Mouse (Mus musculus) gastrocnemius, adult 2 months (tissue): ENCODE data around the gene Dapk3. TPM values are rescaled to one million over a fixed set of nuclear protein-coding genes. Genes with fewer than 3 reads are reported as not detected.
"Not testable (repeated sequence)": the region's sequence is repeated elsewhere in the genome, so short reads cannot be mapped to it uniquely, and the experiment has no call there.

Experiments
- DNase-seq: peaks from one replicate; pipeline ENCODE4 v3.0.0; 2022
- H3K27ac ChIP-seq: fragments of 200-600 bp; 2 replicates; pipeline ENCODE4 v1.8.1; 2022; ENCODE audit warnings: mild to moderate bottlenecking
- H3K4me3 ChIP-seq: fragments of 200-600 bp; 2 replicates; pipeline ENCODE4 v1.8.1; 2022; ENCODE audit warnings: mild to moderate bottlenecking, moderate library complexity
- CTCF ChIP-seq: fragments of 200-600 bp; IDR thresholded peaks from 2 replicates; pipeline ENCODE4 v1.8.1; 2022; ENCODE audit warnings: antibody characterized with exemption, mild to moderate bottlenecking, moderate library complexity
- intact Hi-C: fragments of 180-260 bp; cut with DNase I; formaldehyde crosslinking; loops from one replicate; pipeline ENCODE4 v1.15.1; 2025
- total RNA-seq, 2 experiments: library from RNA; stranded (reverse); gene quantifications; 2 replicates each; pipeline ENCODE4 v1.2.3; 2021

Gene Dapk3
- total RNA-seq, 2 experiments from 2014 or later, result 22.1 to 24.9 TPM

DNA sequence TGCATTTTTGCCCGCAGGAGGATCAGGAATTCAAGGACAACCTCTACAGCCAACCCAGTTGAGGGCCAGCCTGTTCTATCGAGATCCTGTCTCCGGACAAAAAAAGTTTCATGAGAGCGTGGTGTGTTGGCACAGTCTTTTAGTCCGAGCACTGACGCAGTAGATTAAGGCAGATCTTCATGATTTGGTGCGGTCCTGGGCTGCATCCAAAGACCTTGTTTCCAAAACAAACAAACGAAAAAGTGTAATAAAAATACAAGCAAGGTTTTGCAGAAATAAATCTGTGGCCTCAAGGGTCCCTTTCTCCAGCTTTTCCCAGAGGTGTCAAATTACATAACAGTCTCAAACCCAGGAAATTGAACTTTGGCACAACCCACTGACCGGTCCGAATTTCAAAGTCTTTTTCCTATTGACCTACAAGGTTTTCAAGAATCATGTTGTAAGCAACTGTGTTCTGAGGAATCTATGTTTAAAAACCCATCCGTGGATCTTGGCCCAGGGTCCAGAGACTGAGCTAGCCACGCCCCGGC lies 6.8 kb upstream of the Dapk3 start:
- intact Hi-C loops, result loop anchor here (2.0 to 10.0 kb wide), 4 partner anchors 44 to 274 kb away; partner anchors contain the start of gene Timm13
- Histone ChIP-seq H3K27ac (peak overlapping the region; percentile 91), H3K4me3 (peak overlapping the region; percentile 91)
- TF ChIP-seq CTCF, result no peak
- DNase-seq, result peak; percentile 62

DNA sequence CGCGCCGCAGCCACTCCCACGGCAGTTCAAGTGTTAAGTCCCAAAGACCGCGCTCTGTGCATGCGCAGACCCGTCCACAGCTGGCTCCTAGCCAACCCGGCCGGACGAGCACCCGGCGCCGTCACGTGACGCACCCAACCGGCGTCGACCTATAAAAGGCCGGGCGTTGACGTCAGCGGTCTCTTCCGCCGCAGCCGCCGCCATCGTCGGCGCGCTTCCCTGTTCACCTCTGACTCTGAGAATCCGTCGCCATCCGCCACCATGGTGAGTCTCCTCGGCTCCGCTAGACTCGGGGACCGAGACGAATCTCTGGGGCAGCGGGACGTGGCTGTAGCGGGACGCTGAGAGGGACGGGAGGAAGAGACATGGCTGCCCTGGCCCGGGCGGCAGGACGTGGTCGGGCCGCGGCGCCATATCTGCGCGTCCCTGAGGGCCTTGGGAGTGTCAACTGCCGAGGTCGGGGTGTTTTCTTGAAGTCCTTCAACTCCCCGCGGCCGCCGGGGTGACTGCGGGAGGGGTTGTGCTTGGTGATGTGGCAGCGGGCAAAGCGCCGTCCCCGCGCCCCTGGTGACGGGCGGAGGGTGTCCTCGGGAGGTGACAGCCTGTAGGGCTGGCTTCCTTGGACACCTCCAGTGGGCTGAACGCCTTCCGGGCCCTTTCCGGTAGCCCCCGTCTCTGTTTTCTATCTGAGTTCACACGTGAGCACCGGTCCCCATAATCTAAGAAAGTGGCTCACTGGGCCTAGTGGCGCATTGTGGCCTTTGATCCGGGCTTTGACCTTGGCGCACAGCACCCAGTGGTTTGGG lies 6.1 kb upstream of the Dapk3 start, which contains the start of gene Eef2:
TSS of gene Eef2 (plus strand) at position 166 of the 806 bp plus-strand sequence.
- intact Hi-C loops, result loop anchor here (5.0 to 10.0 kb wide), 3 partner anchors 44 to 274 kb away; partner anchors contain the start of gene Timm13
- DNase-seq, result peak; percentile 100
- Histone ChIP-seq H3K27ac (peak within 1 kb of the TSS; percentile 91), H3K4me3 (peak within 1 kb of the TSS; percentile 91)
- no peak for TF ChIP-seq CTCF

DNA sequence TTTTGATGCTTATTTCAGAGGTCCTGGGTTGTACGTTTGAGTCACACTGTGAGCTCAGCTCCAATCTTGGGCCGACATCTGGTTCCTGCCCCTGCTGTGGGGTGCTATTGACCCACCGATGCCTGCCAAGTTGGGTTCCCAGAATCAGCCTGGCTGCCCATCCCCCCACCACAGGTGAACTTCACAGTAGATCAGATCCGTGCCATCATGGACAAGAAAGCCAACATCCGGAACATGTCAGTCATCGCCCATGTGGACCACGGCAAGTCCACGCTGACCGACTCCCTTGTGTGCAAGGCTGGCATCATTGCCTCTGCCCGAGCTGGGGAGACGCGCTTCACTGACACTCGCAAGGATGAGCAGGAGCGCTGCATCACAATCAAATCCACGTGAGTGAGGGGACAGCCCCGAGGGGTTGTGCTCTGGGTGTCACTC lies 5.3 kb upstream of the Dapk3 start:
- no peak for TF ChIP-seq CTCF
- Histone ChIP-seq H3K4me3 (peak overlapping the region; percentile 91), H3K27ac (peak overlapping the region; percentile 91)
- intact Hi-C loops, result loop anchor here (5.0 to 10.0 kb wide), 3 partner anchors 45 to 275 kb away; partner anchors contain the start of gene Timm13
- peak; percentile 66 for DNase-seq

DNA sequence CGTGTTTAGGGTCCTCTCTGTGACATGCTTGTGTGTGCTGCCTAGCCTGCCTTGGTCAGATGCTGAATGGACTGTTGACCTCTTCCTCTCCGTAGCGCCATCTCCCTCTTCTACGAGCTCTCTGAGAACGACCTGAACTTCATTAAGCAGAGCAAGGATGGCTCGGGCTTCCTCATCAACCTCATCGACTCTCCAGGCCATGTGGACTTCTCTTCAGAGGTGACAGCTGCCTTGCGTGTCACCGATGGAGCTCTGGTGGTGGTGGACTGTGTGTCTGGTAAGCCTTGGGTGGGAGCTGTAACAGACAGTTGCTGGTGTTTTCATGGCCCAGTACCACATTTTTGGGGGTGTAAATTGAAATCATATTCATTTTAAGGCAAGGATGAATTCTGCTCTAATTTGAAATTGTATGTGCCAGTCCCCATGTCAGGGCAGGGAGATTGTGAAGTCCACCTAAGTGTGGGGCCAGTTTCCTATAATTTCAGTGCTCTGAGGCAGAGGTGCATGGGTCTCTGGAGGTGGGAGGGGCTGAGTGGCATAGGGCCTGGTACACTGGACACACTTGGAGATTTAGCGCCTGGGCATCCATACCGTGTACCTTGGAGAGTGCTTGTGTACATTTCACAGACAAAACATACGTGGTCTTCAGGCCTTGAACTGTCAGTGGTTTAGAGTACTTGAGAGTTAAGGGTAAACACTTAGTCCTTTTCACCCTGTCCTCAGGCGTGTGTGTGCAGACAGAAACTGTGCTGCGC lies 4.7 kb upstream of the Dapk3 start:
- peak; percentile 51 for DNase-seq
- H3K27ac ChIP-seq, result peak overlapping the region; percentile 91
- intact Hi-C loops, result loop anchor here (5.0 to 10.0 kb wide), 3 partner anchors 46 to 276 kb away; partner anchors contain the start of gene Timm13

DNA sequence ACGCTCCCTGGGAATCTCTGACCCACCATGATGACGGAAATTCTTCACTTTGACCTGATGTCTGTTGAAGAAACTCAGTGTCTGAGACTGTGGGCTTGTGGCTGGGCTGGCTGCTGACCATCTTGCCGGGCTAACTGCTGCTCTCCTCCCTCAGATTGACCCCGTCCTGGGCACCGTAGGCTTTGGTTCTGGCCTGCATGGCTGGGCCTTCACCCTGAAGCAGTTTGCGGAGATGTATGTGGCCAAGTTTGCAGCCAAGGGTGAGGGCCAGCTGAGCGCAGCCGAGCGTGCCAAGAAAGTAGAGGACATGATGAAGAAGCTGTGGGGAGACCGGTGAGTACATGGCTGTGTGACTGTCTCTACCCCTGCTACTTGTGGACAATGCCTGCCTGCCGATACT lies 3.9 kb upstream of the Dapk3 start:
- DNase-seq, result no peak
- Histone ChIP-seq H3K4me3 (peak overlapping the region; percentile 91), H3K27ac (no peak overlapping the region)
- TF ChIP-seq CTCF, result no peak
- intact Hi-C loops, result loop anchor here (5.0 to 10.0 kb wide), 3 partner anchors 47 to 277 kb away; partner anchors contain the start of gene Timm13

More for the DNA sequence above, 4.7 kb upstream of the Dapk3 start:
- H3K4me3 ChIP-seq, result peak overlapping the region; percentile 91
- no peak for TF ChIP-seq CTCF

DNA sequence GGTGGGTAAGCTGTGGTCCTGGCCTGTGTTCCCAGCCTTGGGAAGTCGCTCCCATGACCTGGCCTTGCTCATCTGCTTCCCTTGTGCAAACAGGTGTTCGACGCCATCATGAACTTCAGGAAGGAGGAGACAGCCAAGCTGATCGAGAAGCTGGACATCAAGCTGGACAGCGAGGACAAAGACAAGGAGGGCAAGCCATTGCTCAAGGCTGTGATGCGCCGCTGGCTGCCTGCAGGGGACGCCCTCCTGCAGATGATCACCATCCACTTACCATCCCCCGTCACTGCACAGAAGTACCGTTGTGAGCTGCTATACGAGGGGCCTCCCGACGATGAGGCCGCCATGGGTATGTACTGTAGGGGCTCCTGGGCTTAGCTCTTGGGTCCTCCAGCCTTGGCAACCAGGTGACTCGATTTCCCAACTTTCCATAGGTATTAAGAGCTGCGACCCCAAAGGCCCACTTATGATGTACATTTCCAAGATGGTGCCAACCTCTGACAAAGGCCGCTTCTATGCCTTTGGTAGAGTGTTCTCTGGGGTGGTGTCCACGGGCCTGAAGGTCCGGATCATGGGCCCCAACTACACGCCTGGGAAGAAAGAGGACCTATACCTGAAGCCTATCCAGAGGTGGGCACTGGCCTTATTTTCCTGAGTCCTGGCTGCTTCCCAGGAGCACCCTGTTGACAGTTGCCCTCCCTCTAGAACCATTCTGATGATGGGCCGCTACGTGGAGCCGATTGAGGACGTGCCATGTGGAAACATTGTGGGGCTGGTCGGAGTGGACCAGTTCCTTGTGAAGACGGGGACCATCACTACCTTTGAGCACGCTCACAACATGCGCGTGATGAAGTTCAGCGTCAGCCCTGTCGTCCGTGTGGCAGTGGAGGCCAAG lies 3.1 kb upstream of the Dapk3 start:
- H3K27ac ChIP-seq, result no peak overlapping the region

DNA sequence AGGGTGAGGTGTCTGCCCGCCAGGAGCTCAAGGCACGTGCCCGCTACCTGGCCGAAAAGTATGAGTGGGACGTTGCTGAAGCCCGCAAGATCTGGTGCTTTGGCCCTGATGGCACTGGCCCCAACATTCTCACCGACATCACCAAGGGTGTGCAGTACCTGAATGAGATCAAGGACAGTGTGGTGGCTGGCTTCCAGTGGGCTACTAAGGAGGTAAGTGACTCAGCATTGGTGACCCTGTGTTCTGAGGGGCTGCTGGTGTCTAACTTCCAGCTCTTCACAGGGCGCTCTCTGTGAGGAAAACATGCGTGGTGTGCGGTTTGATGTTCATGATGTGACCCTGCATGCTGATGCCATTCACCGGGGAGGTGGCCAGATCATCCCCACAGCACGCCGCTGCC lies 1.9 kb upstream of the Dapk3 start:
- H3K27ac ChIP-seq, result peak overlapping the region; percentile 28
- no peak overlapping the region for H3K4me3 ChIP-seq
- TF ChIP-seq CTCF, result no peak
- no peak for DNase-seq
- intact Hi-C loops, result no loop called here

More for the DNA sequence above, 3.1 kb upstream of the Dapk3 start:
- no peak for DNase-seq
- H3K4me3 ChIP-seq, result no peak overlapping the region; the same call in 1 of the 2 replicates
- TF ChIP-seq CTCF, result no peak
- intact Hi-C loops, result loop anchor here (5.0 to 10.0 kb wide), 3 partner anchors 47 to 277 kb away; partner anchors contain the start of gene Timm13

DNA sequence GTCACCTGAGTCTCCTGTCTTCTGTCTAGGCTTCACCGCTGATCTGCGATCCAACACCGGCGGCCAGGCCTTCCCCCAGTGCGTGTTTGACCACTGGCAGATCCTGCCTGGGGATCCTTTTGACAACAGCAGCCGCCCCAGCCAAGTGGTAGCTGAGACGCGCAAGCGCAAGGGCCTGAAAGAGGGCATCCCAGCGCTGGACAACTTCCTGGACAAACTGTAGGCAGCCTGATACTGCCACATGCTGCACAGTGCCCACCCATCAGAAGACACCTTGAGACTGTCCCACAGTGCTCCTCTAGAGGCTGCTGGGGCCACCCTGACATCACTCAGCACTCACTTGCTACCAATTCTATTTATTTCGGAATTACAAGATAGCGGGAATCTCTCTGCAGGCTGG lies 945 bp upstream of the Dapk3 start:
- intact Hi-C loops, result not testable (repeated sequence)
- peak; percentile 46 for DNase-seq
- H3K27ac ChIP-seq, result peak overlapping the region; percentile 74
- peak overlapping the region; percentile 81 for H3K4me3 ChIP-seq

DNA sequence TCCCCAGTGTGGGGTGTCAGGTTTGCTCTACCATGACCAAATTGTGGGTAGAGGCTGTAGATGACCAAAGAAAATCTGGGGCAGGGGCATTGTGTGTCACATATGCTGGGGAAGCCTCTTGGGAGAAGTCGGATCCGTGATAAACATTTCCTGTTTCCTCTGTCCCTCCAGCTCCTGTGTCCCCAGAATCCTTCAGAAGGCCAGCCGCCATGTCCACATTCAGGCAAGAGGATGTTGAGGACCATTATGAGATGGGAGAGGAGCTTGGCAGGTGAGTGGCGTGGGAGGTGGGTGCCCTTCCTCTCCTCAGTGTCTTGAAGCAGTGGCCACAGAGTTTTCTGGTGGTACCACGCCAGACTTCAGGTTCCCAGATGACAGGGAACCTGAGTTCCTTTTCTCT lies 1.0 kb downstream of the Dapk3 start, which contains the start of gene 4930442H23Rik:
TSS of gene 4930442H23Rik (minus strand) at position 45 of the 400 bp plus-strand sequence.
- no peak for TF ChIP-seq CTCF
- intact Hi-C loops, result no loop called here
- Histone ChIP-seq H3K4me3 (peak within 1 kb of the TSS; percentile 81), H3K27ac (peak within 1 kb of the TSS; percentile 89)
- DNase-seq, result no peak

DNA sequence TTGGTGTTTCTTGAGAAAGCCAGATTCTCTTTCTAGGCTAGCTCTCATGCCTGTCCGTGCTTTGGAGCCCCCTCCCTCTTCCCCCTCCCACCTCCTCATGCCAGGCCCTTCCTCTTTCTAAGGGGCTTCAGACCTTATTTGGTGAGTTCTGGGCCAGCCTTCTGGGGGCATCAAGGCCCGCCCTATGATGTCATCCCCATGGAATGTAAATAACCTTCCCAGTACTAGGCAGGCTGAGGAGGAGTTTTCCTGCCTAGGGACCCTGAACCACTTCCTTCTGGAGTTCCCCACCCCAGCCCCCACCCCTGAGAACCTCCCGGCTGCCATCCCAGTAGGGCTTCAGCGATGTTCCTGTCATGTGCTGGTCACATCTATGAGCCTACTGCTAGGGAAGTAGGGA lies 2.0 kb downstream of the Dapk3 start:
- intact Hi-C loops, result no loop called here
- H3K4me3 ChIP-seq, result no peak overlapping the region
- peak overlapping the region; percentile 20; the same call in 1 of the 2 replicates for H3K27ac ChIP-seq
- no peak for TF ChIP-seq CTCF
- peak; percentile 19 for DNase-seq

DNA sequence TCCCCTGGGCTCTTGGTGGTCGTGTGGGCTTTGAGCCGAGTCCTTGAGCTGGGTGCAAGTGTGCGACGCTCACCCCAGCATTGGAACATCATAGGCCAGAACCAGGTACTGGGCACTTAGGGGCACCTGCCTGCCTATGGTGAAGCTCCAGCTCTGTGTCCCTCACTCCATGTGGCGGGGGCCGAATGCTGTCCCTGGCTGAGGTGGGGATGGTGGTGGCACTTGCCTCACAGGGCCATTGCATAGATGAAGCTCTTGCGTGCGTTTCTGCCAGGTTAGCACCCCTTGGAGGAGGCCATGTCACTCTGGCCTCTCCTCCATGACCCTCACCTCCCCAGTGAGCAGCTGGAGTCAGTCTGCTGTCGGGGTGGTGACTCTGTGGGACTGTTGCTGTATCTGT lies 4.4 kb downstream of the Dapk3 start:
- H3K4me3 ChIP-seq, result no peak overlapping the region
- no peak for TF ChIP-seq CTCF
- DNase-seq, result no peak
- intact Hi-C loops, result no loop called here
- no peak overlapping the region for H3K27ac ChIP-seq
